Mouse (Mus musculus) thymus, adult 2 months (tissue): ENCODE measurements around the gene Zfp341.

Experiments
- CTCF ChIP-seq: fragments of 200-500 bp; IDR thresholded peaks from 2 replicates; pipeline ENCODE4 v1.5.1; 2012; ENCODE audit warnings: mild to moderate bottlenecking, control low read depth, low read length, moderate library complexity, borderline replicate concordance; ENCODE audit not compliant: control insufficient read depth, poor library complexity, insufficient read depth; ENCODE audit errors: extremely low read depth
- POLR2A ChIP-seq: fragments of 200-500 bp; IDR thresholded peaks from 2 replicates; pipeline ENCODE4 v1.6.1; 2012; ENCODE audit warnings: mild to moderate bottlenecking, low read length, control low read depth, moderate library complexity; ENCODE audit not compliant: control insufficient read depth, poor library complexity, insufficient read depth; ENCODE audit errors: extremely low read depth

GRCm38 (mm10) chr2:154677651-154678139 lies 64.6 kb downstream of the Zfp341 start:
- TF ChIP-seq POLR2A (no peak), CTCF (no peak)
